Mouse (Mus musculus) lung, postnatal 0 days (tissue): ENCODE measurements around the gene Sppl2b. TPM values are rescaled to one million over a fixed set of nuclear protein-coding genes. Genes with fewer than 3 reads are reported as not detected.
A peak's percentile ranks its signal among the peaks of the same experiment; 100 is the strongest.

Source experiments
- ATAC-seq: fragments of 200-750 bp; cut with Nextera tagmentation; 2 replicates; pipeline ENCODE4 v1.8.0; 2017; ENCODE audit warnings: moderate library complexity
- DNase-seq: peaks from one replicate; pipeline ENCODE4 v3.0.0-alpha.2; 2016; ENCODE audit warnings: low spot score
- H3K27ac ChIP-seq: fragments of 300-500 bp; sonication (generic); 2 replicates; pipeline ENCODE4 v1.5.1; 2014; ENCODE audit warnings: antibody characterized with exemption, mild to moderate bottlenecking, low read length, mixed read lengths
- H3K27me3 ChIP-seq: fragments of 300-500 bp; sonication (generic); replicated peaks from 2 replicates; pipeline ENCODE4 v1.6.1; 2014; ENCODE audit warnings: low read length, mixed read lengths; ENCODE audit not compliant: insufficient read depth
- H3K36me3 ChIP-seq: fragments of 300-500 bp; sonication (generic); 2 replicates; pipeline ENCODE4 v1.6.1; 2014; ENCODE audit warnings: low read length, mixed read lengths; ENCODE audit not compliant: insufficient read depth
- H3K4me1 ChIP-seq: fragments of 300-500 bp; sonication (generic); 2 replicates; pipeline ENCODE4 v1.6.1; 2014; ENCODE audit warnings: antibody characterized with exemption, low read depth, low read length, mixed read lengths; ENCODE audit not compliant: insufficient read depth
- H3K4me2 ChIP-seq: fragments of 300-500 bp; sonication (generic); replicated peaks from 2 replicates; pipeline ENCODE4 v1.6.1; 2014; ENCODE audit warnings: low read depth, mild to moderate bottlenecking, low read length, moderate library complexity, mixed read lengths
- H3K4me3 ChIP-seq: fragments of 300-500 bp; sonication (generic); 2 replicates; pipeline ENCODE4 v1.5.1; 2014; ENCODE audit warnings: low read depth, low read length
- H3K9ac ChIP-seq: fragments of 300-500 bp; sonication (generic); replicated peaks from 2 replicates; pipeline ENCODE4 v1.6.1; 2014; ENCODE audit warnings: low read depth, mild to moderate bottlenecking
- H3K9me3 ChIP-seq: fragments of 300-500 bp; sonication (generic); 2 replicates; pipeline ENCODE4 v1.6.1; 2016; ENCODE audit warnings: low read length, mixed read lengths
- CTCF ChIP-seq: IDR thresholded peaks from 2 replicates; pipeline ENCODE4 v1.5.1; 2016; ENCODE audit warnings: antibody characterized with exemption, mild to moderate bottlenecking
- EP300 ChIP-seq: IDR thresholded peaks from 2 replicates; pipeline ENCODE4 v1.6.1; 2016; ENCODE audit warnings: antibody characterized with exemption, mild to moderate bottlenecking, control low read depth
- WGBS: fragments of 180-500 bp; shearing (Covaris S2); extraction: QIAGEN DNeasy Blood & Tissue Kit; methylation state at CpG from one replicate; pipeline ENCODE4 v1.1.7; 2014; 5-methylcytosine and 5-hydroxymethylcytosine counted together
- polyA plus RNA-seq: library from polyadenylated mRNA; unstranded; fragments of >200 nt; fragmentation: Nextera tagmentation; extraction: Ambion mirVana; gene quantifications from 2 replicates; pipeline ENCODE4 v1.2.1, GENCODE M21; 2015

Gene Sppl2b
- polyA plus RNA-seq, 1 experiment from 2014 or later, result 26.5 TPM

- Histone ChIP-seq H3K4me2 (no peak overlapping the region), H3K27ac (no peak overlapping the region)
- 82% methylated on average over 6 of the region's 6 CpGs for WGBS
Measured at GRCm38 (mm10) chr10:80895697-80896096, 40.6 kb downstream of the Sppl2b start.

GRCm38 (mm10) chr10:80896581-80897485 lies 41.8 kb downstream of the Sppl2b start:
- H3K9me3 ChIP-seq, result no peaks in the 10 kb centered on the region
- no peaks in the 10 kb centered on the region for H3K36me3 ChIP-seq
- no peak for DNase-seq
- H3K4me2 ChIP-seq, result no peak overlapping the region
- H3K27me3 ChIP-seq, result no peaks in the 10 kb centered on the region
- peaks cover 10% of the 10 kb centered on the region for H3K4me1 ChIP-seq
- H3K9ac ChIP-seq, result no peak overlapping the region
- ATAC-seq, result no peak
- H3K27ac ChIP-seq, result no peak overlapping the region
- TF ChIP-seq CTCF (no peak), EP300 (no peak)
- no peak overlapping the region for H3K4me3 ChIP-seq
- 66% methylated on average over 24 of the region's 24 CpGs for WGBS

More at GRCm38 (mm10) chr10:80895697-80896096, 40.6 kb downstream of the Sppl2b start:
- H3K4me1 ChIP-seq, result peaks cover 7% of the 10 kb centered on the region
- no peak for DNase-seq
- no peaks in the 10 kb centered on the region for H3K9me3 ChIP-seq
- TF ChIP-seq EP300 (no peak), CTCF (no peak)
- ATAC-seq, result no peak
- H3K27me3 ChIP-seq, result no peaks in the 10 kb centered on the region
- no peak overlapping the region for H3K9ac ChIP-seq
- H3K36me3 ChIP-seq, result no peaks in the 10 kb centered on the region
- no peak overlapping the region for H3K4me3 ChIP-seq

GRCm38 (mm10) chr10:80897861-80898510 lies 42.9 kb downstream of the Sppl2b start:
- Histone ChIP-seq H3K9ac (no peak overlapping the region), H3K4me1 (peaks cover 10% of the 10 kb centered on the region), H3K4me3 (no peak overlapping the region)

GRCm38 (mm10) chr10:80899074-80899473 lies 44.0 kb downstream of the Sppl2b start:
- Histone ChIP-seq H3K9ac (no peak overlapping the region), H3K9me3 (no peaks in the 10 kb centered on the region), H3K4me1 (peaks cover 10% of the 10 kb centered on the region), H3K36me3 (no peaks in the 10 kb centered on the region), H3K27me3 (no peaks in the 10 kb centered on the region), H3K4me3 (no peak overlapping the region), H3K27ac (no peak overlapping the region), H3K4me2 (no peak overlapping the region)
- TF ChIP-seq CTCF (no peak), EP300 (no peak)
- no peak for DNase-seq
- no peak for ATAC-seq
- WGBS, result 87% methylated on average over 8 of the region's 8 CpGs

More at GRCm38 (mm10) chr10:80897861-80898510, 42.9 kb downstream of the Sppl2b start:
- no peak overlapping the region for H3K27ac ChIP-seq
- TF ChIP-seq EP300, result no peak
- no peak for TF ChIP-seq CTCF
- DNase-seq, result no peak
- H3K36me3 ChIP-seq, result no peaks in the 10 kb centered on the region
- 33% methylated on average over 41 of the region's 41 CpGs for WGBS
- H3K4me2 ChIP-seq, result no peak overlapping the region
- no peak for ATAC-seq
- H3K9me3 ChIP-seq, result no peaks in the 10 kb centered on the region
- no peaks in the 10 kb centered on the region for H3K27me3 ChIP-seq

GRCm38 (mm10) chr10:80899591-80900317 lies 44.7 kb downstream of the Sppl2b start:
- Histone ChIP-seq H3K9ac (peak overlapping the region; percentile 55), H3K27ac (no peak overlapping the region), H3K4me2 (peak overlapping the region; percentile 69), H3K9me3 (no peaks in the 10 kb centered on the region), H3K4me3 (peak overlapping the region; percentile 92), H3K36me3 (no peaks in the 10 kb centered on the region), H3K27me3 (no peaks in the 10 kb centered on the region), H3K4me1 (peaks cover 10% of the 10 kb centered on the region)
- WGBS, result 15% methylated on average over 25 of the region's 25 CpGs
- TF ChIP-seq CTCF (no peak), EP300 (no peak)
- ATAC-seq (no peak), DNase-seq (no peak)
